Mouse (Mus musculus): Measurements from ENCODE around the gene Dhx36.

The Dhx36 gene

DNA sequence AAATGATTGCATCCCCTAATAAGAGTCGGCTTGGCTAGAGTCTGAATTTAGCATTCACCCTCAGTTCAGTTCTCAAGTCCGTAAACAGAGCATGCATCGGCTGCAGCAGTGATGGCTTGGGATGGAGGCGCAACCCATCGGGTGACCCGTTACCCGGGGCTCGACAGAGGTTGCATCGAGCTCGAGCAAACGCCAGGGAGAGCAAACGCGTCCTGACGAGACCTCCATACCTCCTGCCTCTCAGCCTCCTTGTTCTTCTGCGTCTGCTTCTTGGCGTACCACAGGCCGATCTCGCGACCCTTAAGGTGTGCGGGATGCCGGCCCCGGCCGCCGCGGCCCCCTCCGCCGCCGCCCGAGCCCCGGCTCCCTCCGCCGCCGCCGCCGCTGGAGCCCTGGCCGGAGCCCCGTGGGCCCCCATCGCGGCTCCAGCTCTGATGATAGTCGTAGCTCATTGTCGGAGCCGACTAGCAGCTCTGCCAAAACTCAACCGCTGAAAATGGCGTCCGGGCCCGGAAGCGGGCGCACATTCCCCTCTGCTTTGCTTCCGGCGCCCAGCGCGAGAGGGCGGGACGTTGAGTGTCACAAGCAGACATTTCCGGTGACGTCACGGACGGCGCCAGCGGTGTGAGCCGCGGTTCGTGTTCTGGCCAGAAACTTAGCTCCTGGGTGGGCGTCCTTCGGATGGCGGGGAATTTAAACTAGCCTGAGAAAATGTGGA lies at the start of gene Dhx36:
Dhx36 (minus strand) TSS at position 517 of the 718 bp plus-strand sequence.
- DNase-seq, result peak; percentile 99

DNA sequence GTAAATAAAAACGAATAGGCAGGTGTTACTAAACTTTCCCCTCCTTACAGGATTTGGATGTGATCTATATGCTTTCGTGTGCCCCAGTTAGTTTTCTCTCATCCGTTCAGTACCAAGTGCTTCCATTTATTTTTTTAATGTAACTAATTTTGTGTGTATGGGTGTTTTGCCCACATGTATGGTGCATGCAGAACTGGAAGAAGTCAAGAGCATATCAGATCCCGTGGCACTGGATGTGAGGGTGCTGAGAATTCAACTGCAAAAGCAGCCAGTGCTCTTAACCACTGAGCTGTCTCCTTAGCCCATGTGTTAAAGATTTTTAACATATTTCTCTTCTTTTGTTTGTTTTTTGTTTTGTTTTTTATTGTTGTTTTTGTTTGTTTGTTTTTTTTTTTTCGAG lies 20.8 kb upstream of the Dhx36 start:
- DNase-seq, result no peak

DNA sequence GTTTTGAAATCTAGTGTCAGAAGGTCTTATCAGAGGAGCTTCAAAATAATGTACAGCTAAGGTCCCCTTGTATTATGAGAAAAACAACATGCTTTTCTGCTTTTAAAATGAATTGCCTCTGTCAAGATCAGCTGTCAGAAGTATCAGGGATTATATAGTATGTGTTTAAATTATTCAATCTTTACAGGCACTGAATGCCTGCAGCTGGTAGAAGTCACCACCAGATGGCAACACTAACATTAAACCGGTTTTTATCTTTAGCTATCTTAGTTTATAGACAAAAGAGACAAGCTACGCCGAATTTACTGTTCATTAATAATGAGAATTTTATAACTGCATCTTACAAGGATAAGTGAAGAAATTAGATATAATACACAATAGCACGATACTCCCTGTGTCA lies 20.4 kb upstream of the Dhx36 start:
- peak; percentile 17 for DNase-seq

DNA sequence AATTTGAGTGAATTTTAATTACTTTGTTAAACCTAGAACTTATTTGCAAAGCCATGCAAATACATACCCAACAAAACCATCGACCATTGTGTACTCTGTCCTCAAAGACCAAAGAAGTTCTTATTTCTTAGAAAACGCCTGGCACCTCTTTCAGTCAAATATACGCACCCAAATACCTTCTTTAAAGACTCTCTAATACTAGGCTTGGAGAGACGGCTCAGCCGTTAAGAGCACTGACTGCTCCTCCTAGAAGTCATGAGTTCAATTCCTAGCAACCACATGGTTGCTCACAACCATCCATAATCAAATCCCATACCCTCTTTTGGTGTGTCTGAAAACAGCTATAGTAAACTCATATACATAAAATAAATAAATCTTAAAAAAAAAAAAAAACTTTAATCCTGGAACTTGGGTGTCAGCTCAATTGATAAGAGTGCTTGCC lies 423 bp upstream of the Dhx36 start:
- DNase-seq, result no peak

DNA sequence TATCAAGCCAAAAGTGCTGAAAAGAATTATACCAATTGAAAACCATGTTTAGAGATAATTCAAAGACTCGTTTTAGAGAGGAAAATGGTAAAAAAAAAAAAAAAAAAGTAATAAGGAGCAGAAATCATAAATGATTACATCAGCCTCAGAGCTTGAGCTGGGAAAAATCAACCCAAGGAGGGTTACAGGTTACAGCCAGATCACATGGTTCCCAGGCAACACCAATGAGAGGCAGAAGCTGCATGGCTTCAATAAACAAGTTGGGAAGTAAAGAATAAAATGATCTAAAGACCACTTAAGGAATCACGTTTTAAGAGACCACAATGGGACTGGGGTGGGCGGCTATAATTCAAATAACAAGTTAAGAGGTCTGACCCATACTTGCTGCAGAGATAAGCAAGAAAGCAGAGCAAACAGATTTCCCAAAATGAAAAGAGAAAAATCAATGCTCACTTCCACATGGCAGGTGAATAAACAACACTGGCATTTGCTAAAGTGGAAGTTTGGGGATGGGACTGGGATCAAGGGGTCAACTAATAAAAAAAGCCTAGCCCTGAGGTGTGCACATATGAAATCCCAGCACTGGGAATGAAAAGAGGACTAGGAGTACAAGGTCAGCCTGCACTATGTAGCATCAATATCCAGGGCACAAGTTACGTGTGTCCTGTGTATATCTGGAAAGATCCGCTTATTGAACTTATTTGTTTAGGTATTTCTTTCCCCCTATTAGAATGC lies 1.5 kb downstream of the Dhx36 start:
- DNase-seq, result no peak

DNA sequence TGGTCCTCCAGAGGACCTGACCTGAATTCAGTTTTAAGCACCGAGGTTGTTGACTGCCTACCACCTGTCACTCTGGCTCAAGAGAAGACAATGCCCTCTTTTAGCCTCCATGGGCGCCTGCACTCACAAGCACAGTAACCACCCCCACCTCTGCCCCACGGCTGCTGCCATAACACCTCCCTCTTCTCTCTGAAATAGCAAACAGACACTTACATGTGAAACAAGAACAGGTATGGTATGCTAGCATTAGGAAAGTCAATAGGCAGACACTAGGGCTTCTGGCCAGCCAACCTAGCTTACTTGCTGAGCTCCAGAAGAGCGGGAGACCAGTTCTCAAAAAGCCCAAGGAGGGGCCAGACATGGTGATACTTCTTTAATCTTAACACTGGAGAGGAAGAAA lies 7.5 kb downstream of the Dhx36 start:
- DNase-seq, result no peak

DNA sequence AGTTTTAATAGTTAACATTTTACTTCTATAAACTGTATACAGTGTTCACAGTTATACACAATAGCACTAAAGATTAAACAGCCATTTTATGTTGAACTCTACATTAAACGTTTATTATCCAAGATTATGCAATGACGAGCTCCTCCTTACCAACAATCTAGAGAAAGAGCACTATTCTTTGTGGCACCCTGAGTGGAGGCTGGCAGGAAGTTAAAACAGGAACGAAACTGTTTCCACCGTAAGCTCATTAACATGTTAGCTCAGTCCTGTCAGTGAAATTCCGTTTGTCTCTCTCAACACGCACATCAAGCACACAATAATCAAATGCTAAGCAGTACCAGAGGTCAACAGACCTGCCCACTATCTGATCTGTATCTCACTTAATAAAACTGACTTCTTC lies 14.2 kb downstream of the Dhx36 start:
- DNase-seq, result no peak

DNA sequence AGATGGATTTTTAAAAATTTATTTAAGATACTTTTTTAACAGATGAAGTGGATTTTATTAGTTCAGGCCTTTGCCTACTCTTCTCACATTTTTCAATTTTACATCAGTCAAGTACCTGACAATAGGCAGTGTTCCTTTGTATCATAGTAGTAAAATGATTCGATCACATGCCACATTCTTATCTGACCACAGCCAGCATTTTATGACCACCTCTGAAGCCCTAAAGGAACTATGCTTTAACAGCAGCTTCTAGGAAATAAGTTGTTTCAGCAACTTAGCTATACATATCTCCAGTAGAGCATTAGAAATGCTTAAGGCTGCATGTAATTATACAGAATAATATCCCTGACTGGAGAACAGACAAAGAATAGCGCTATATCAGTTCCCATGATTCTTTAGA lies 22.5 kb downstream of the Dhx36 start:
- DNase-seq, result no peak

DNA sequence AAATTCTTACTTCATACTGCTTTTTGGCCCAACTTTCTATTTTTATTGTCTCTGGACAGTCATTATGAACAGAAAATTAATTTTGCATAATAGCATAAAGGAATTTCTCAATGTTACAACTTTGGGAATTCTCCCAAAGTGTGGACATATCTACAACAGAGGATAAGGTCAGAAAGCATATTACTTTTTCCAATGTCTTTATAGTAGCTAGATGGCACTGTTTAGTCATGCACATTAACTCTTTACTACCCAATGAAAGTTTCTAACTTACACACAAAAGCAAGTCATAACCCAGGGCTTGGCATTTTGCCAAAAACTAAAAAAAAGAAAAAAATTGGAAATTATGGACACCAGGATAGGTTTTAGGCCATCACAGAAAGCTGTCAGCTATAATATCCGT lies 36.6 kb downstream of the Dhx36 start:
- no peak for DNase-seq

DNA sequence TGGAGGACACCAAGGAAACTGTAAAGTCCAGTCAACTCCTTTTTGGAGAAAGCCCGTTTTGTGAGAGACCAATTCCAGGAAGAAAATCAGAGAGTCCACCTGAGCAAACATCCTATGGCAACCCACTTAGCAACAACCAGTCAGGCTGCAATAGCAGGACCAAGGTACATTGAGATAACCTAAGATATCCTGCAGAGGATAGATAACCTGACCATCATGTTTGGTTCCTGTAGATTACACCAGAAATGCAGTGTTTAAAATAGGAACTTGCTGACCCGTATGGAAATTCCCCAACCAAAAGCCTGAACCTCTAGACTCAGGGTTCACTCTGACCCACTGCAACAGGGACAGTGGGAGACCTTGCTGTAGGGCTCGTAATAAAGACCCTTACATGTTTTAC lies 42.5 kb downstream of the Dhx36 start:
- DNase-seq, result no peak

DNA sequence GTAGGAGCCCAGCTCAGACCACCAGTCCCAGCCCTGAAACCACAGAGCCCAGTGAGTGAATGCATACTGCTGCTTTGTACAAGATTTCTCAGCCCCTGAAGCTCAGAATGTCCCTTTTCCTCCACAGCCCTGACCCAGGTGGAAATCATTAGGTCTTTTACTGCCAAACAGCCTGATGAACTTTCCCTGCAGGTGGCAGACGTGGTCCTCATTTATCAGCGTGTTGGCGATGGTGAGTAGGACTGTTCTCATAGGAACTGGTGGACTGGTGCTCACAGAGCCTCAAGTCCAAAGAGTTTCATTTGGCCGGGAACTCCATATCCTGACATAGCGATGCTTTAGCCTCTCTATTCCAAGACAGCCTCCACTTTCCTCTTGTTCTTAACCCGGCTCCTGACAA lies 47.3 kb downstream of the Dhx36 start:
- no peak for DNase-seq

DNA sequence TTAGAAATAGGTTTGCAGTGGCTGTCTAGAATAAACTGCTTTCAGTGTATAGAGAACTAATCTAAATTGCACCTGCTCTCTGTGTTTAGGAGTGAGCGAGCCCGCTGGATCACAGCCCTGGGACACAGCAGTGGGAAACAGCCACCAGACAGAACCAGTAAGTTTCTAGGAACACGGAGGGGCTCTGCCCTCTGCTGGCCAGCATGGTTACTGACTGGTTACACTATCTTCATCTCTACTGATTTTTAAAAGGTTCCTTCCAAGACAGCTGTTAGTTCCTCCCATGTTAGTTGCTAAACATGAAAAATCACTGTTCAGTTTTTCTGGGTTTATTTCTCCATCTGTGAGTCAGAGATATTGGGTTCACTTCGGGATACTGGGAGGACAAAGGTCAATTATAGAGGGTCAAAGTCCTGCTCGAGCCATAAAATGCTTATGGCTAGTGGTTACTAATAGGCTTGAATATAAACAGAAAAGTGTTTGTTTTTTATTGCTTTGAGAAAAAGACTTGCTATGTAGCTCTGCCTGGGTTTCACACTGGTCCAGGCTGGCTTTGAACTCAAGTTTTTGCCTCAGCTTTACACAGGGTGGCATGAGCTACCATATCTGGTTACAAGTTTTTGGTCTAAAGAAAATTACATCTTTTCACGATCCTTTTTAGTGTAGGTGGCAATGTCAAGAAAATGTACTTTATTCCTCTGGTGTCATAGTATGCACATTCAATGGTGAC lies 48.4 kb downstream of the Dhx36 start:
- peak; percentile 88 for DNase-seq

DNA sequence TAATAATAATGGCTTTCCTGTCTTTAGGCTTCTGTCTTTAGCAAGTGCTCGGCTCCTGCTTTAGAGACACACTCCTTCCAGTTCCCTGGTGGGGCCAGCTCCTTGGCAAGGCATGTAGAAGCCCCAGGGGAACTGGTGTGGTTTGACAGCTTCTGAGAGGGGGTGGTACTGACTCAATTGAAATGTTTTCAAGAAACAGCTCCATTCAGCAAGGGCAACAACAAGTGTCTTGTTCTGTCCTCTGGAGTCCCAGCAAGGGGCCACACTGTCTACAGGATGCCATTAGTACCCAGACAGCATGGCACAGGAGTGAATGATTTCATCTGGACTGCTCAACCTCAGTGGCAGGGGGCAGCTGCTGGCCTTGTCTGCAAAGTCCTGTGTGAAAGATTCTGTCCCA lies 51.0 kb downstream of the Dhx36 start:
- no peak for DNase-seq

DNA sequence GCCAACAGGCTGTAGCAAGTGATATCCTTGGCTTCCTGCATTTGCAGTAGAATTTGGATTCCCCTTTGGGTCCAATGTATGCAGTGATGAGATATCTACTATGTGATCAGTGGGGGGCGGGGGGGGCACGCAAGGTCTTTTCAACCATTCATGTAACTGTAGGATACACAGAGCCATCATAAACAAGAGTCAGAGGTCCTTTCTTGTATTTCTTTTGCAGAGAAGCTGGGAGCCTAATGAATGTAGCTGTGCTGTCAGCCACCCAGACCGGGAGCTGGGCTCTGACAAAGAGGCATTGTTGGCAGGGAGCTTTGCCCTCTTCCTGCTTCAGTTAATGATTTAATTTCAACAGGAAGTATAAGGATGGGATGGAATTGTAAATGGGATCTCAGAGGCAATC lies 52.7 kb downstream of the Dhx36 start:
- no peak for DNase-seq

DNA sequence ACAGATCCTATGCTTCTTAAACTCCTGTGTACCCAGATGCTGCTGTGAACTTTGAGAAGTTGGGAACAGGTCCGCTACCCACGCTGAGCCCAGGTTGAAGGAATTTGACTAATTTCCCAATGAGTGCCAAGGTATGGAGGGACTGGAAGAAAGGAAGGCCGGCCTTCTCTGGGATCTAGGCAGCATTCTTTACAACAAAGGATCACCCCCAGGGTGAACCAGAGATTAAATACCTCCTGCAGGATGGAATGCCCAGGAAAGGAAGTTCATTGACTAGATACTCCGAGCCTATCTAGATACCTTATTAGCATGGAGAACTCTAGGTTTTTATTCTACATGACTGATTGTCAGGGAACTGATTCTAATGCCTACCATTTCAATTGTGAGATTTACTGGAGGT lies 53.8 kb downstream of the Dhx36 start:
- no peak for DNase-seq

DNA sequence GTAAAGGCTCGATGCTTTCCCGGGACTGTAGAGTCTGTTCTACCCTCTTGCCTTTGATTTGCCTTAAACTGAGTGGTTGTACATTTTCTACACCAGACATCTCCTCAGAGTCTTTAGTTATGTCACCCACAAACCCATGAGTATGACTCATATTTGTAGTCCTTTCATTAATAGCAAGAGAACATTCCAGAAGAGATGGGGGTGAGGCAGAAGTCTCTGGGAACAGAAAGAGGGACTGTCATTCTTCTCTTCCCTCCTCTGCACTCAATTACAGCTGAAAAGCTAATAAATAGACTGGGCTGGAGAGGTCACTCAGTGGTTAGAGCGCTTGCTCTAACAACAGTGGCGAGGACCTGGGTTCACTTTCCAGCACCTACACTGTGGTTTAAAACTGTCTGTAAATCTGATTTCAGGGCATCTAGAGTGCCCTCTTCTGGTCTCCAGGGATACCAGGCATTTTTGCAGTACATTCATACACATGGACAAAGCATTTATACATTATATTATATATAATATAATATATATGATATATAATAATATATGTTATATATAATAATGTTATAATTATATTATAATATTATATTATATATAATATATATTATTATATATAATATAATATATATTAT lies 56.8 kb downstream of the Dhx36 start:
- no peak for DNase-seq

DNA sequence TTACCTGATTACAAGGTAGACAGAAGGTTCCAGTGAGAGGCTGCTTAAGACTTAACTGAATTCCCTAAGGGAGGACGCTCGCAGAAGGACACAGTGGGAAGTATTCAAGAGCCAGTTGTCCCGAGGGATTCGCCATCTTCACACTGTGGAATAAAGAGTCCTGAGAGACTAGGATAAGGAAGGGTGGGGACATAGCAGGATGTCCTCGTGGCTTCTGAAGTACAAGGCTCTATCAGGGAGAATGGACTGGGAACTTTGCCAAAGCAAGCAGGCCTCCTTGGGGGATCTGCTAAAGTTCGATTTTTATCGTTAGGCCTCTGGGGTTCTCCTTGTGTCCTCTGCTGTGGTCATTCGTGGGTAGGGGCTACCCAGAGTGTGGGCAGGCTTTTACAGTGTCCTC lies 59.7 kb downstream of the Dhx36 start:
- no peak for DNase-seq

DNA sequence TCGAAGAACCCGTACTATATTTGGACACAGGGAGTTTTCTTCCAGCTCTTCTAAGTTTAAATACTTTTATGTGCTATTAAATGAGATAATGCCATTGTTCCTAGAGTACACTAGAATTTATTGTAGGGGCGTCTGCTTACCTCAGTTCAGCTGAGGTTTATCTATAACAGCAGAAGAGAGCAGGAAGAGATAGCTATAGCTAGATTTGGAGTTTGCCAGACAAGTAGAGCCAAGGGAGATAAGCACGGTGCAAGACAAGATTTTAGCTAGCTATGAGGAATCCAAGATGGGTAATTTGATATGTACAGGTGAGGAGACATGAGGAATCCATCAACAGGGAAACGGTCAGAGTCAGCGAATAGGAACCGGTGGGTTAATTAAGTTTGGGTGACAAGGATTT lies 60.5 kb downstream of the Dhx36 start:
- no peak for DNase-seq

DNA sequence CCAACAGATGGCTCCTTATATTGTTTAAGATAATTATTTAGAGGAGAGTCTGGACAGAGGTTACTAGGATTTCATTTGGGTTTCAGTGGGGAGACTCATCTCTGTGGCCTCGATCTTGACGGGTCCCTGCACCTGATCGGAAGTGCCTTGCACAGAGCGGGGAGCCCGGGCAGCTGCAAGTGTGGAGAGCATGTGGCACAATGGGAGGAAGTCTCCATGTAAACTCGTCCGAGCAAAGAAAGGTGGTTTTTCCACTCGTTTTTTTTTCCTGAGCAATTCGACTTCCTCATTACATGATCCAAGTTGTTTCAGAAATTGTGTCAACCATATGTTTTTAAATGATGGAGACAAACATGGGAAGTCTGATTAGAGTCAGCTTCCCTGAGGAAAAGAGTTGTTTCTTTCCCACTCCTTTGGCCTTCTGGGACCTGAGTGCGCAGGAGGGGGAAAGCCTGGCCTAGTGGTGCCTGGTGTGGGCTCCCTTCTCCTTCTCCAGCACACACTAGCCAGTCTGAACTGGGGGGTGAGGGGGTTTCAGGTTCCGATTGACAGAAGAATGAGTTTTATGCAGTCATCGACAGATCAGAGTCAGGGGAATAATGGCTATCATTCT lies 63.1 kb downstream of the Dhx36 start:
- DNase-seq, result peak; percentile 33

DNA sequence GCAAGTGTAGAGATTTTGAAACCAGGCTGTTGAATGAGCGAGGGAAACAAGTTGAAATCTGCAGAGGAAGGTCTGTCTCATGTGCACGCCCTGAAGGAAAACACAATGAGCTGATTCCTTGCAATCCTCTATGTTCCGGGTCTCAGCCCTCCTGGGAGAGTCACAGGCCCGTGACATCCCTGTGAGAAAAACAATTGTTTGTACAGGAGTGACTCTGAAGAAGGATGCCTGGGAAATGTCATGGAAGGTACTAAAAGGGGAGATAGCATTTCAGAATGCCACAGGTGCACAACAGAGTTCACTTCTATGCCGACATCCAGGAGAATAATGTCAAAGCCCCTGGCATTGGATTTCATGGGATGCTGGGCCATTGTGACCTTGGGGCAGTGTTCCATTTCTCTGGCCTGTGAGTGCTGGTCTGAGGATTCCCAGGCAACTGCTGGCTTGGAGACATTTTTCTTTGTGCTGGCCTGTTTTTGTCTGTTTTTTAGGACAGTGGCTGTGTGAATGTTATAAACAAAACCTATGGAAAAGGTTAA lies 66.3 kb downstream of the Dhx36 start:
- no peak for DNase-seq

DNA sequence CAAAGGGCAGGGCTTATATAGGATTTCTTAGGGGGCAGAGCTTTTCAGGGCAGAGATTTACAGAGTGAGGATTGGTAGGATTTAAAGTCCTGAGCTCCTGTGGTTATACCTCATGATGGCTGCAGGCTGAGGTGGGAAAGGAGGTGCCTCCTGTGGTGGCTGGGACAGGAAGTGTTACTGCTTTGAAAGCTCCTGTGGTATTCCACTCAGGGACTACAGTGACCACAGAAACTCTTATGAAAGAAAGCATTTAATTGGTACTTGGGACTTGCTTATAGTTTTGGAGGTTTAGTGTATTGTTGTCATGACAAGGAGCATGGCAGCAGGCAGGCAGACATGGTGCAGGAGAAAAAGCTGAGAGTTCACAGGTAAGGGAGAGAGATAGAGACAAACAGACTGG lies 70.9 kb downstream of the Dhx36 start:
- no peak for DNase-seq

DNA sequence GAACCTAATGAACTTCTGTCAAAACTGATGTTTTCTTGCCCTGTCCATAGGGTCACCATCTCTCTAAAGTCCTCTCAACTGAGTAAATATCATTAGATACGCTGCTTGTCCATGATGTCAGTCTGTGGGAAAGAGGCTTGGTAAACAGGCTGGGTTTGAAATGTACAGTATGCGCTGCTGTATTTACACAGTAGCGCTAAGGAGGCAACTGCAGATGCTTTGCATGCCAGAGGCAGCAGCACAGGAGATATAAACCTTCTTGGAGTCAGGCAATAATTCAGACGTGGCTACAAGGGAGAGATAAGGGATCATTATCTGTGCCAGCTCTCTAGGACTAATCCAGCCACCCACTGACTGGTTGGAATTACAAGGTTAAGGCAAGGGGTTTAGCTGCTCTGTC lies 73.1 kb downstream of the Dhx36 start:
- DNase-seq, result no peak
